Mouse (Mus musculus): ENCODE results near the gene Gpr22. TPM values are rescaled to one million over a fixed set of nuclear protein-coding genes. Genes with fewer than 3 reads are reported as not detected.
A peak's percentile ranks its signal among the peaks of the same experiment; 100 is the strongest.

Gene Gpr22
- polyA plus RNA-seq, 1 experiment from 2014 or later = 22.4 TPM

- H3K27me3 ChIP-seq (replicated peaks) = no peaks in the 10 kb centered on the region
- 55% methylated on average over 4 of the region's 4 CpGs for WGBS
- H3K4me1 ChIP-seq = peaks cover 17% of the 10 kb centered on the region
- no peak overlapping the region for H3K27ac ChIP-seq
- no peaks in the 10 kb centered on the region for H3K9me3 ChIP-seq
- H3K4me2 ChIP-seq = peak overlapping the region; percentile 32; the same call in 1 of the 2 replicates
- H3K4me3 ChIP-seq = peak overlapping the region; percentile 53
- no peak for ATAC-seq (replicated peaks)
- H3K9ac ChIP-seq = no peak overlapping the region
- no peaks in the 10 kb centered on the region for H3K36me3 ChIP-seq (replicated peaks)
Measured at GRCm38 (mm10) chr12:31712727-31713126, 1.0 kb downstream of the Gpr22 start.

- 18% methylated on average over 5 of the region's 5 CpGs for WGBS
- Histone ChIP-seq H3K4me3 (peak overlapping the region; percentile 53), H3K36me3 (replicated peaks) (no peaks in the 10 kb centered on the region), H3K9me3 (no peaks in the 10 kb centered on the region), H3K27me3 (replicated peaks) (no peaks in the 10 kb centered on the region), H3K4me1 (peaks cover 20% of the 10 kb centered on the region), H3K9ac (peak overlapping the region; percentile 55), H3K27ac (peak overlapping the region; percentile 71), H3K4me2 (peak overlapping the region; percentile 53)
- ATAC-seq (replicated peaks) = peak; percentile 64
Measured at GRCm38 (mm10) chr12:31712233-31712632, 1.5 kb downstream of the Gpr22 start.

GRCm38 (mm10) chr12:31709665-31710064 is 4.1 kb downstream of the Gpr22 start:
- Histone ChIP-seq H3K4me1 (peaks cover 20% of the 10 kb centered on the region), H3K36me3 (replicated peaks) (no peaks in the 10 kb centered on the region), H3K27me3 (replicated peaks) (no peaks in the 10 kb centered on the region), H3K9me3 (no peaks in the 10 kb centered on the region), H3K4me2 (peak overlapping the region; percentile 48), H3K27ac (no peak overlapping the region), H3K4me3 (peak overlapping the region; percentile 13), H3K9ac (no peak overlapping the region)
- 62% methylated on average over 6 of the region's 6 CpGs for WGBS
- ATAC-seq (replicated peaks) = no peak

- Histone ChIP-seq H3K4me1 (peaks cover 20% of the 10 kb centered on the region), H3K4me2 (no peak overlapping the region), H3K36me3 (replicated peaks) (no peaks in the 10 kb centered on the region), H3K4me3 (no peak overlapping the region), H3K27ac (no peak overlapping the region), H3K27me3 (replicated peaks) (no peaks in the 10 kb centered on the region), H3K9me3 (no peaks in the 10 kb centered on the region), H3K9ac (no peak overlapping the region)
- 79% methylated on average over 1 of the region's 1 CpGs for WGBS
- ATAC-seq (replicated peaks) = no peak
Measured at GRCm38 (mm10) chr12:31707531-31707930, 6.2 kb downstream of the Gpr22 start.

DNA sequence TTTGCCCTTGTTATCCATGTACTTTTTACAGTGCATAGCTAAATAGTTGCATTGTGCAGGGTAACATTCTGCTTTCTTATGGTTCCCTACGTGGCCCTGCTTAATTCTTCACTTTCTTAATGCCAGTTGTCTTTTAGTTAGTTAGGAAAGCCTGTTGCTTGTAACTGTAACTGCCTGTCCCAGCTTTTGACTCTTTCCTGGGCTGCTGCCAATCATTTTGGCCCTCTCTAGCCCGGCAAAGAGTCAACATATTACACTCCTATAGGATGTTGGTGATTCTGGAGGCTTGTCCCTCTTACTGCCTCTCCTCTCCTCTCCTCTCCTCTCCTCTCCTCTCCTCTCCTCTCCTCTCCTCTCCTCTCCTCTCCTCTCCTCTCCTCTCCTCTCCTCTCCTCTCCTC is 7.6 kb downstream of the Gpr22 start:
- H3K9me3 ChIP-seq = no peaks in the 10 kb centered on the region
- no peaks in the 10 kb centered on the region for H3K36me3 ChIP-seq (replicated peaks)
- no peak overlapping the region for H3K4me2 ChIP-seq
- H3K27ac ChIP-seq = no peak overlapping the region
- H3K9ac ChIP-seq = no peak overlapping the region
- no peak overlapping the region for H3K4me3 ChIP-seq
- peaks cover 20% of the 10 kb centered on the region for H3K4me1 ChIP-seq
- no peak for ATAC-seq (replicated peaks)
- no peaks in the 10 kb centered on the region for H3K27me3 ChIP-seq (replicated peaks)
- 68% methylated on average over 2 of the region's 2 CpGs for WGBS

- no peaks in the 10 kb centered on the region for H3K9me3 ChIP-seq
- no peaks in the 10 kb centered on the region for H3K27me3 ChIP-seq (replicated peaks)
- H3K27ac ChIP-seq = no peak overlapping the region
- H3K36me3 ChIP-seq (replicated peaks) = no peaks in the 10 kb centered on the region
- H3K4me1 ChIP-seq = peaks cover 6% of the 10 kb centered on the region; the same call in 1 of the 2 replicates
- WGBS = 65% methylated on average over 6 of the region's 6 CpGs
- ATAC-seq (replicated peaks) = no peak
- H3K9ac ChIP-seq = no peak overlapping the region
- no peak overlapping the region for H3K4me2 ChIP-seq
- H3K4me3 ChIP-seq = no peak overlapping the region
Measured at GRCm38 (mm10) chr12:31703904-31704303, 9.8 kb downstream of the Gpr22 start.

DNA sequence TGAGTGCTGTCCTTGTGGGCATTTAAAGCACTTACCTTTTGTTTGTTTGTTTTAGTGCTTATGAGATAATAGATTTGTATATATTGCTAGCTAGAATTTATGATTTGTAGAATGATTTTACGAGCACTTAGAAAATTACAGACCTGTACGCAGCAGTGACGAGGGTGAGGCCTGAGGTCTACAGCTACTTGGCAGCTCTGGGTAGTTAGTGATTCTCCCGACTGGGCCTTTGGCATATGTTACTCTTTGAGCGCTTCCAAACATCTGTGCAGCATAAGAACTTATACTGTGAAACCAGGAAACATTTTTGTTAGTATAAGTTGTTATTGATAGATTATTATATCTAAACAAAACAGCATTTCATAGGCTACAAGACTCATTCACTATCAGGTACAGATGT is 12.3 kb downstream of the Gpr22 start:
- Histone ChIP-seq H3K4me1 (no peaks in the 10 kb centered on the region), H3K9ac (no peak overlapping the region), H3K4me3 (no peak overlapping the region), H3K4me2 (no peak overlapping the region), H3K36me3 (replicated peaks) (no peaks in the 10 kb centered on the region), H3K27ac (no peak overlapping the region), H3K27me3 (replicated peaks) (no peaks in the 10 kb centered on the region), H3K9me3 (no peaks in the 10 kb centered on the region)
- 87% methylated on average over 5 of the region's 5 CpGs for WGBS
- no peak for ATAC-seq (replicated peaks)

GRCm38 (mm10) chr12:31700623-31701347 is 13.0 kb downstream of the Gpr22 start:
- Histone ChIP-seq H3K9me3 (no peaks in the 10 kb centered on the region), H3K4me3 (no peak overlapping the region), H3K4me1 (no peaks in the 10 kb centered on the region), H3K27ac (no peak overlapping the region), H3K9ac (no peak overlapping the region), H3K4me2 (no peak overlapping the region), H3K36me3 (replicated peaks) (no peaks in the 10 kb centered on the region), H3K27me3 (replicated peaks) (no peaks in the 10 kb centered on the region)
- 53% methylated on average over 5 of the region's 5 CpGs for WGBS
- ATAC-seq (replicated peaks) = no peak

GRCm38 (mm10) chr12:31693278-31693677 is 20.5 kb downstream of the Gpr22 start:
- Histone ChIP-seq H3K36me3 (replicated peaks) (no peaks in the 10 kb centered on the region), H3K9ac (no peak overlapping the region), H3K27me3 (replicated peaks) (no peaks in the 10 kb centered on the region), H3K4me1 (no peaks in the 10 kb centered on the region), H3K27ac (no peak overlapping the region), H3K9me3 (no peaks in the 10 kb centered on the region), H3K4me3 (no peak overlapping the region), H3K4me2 (no peak overlapping the region)
- WGBS = 81% methylated on average over 1 of the region's 1 CpGs
- ATAC-seq (replicated peaks) = no peak

GRCm38 (mm10) chr12:31686679-31687078 is 27.1 kb downstream of the Gpr22 start:
- Histone ChIP-seq H3K27ac (no peak overlapping the region), H3K4me1 (no peaks in the 10 kb centered on the region), H3K9ac (no peak overlapping the region), H3K36me3 (replicated peaks) (no peaks in the 10 kb centered on the region), H3K27me3 (replicated peaks) (no peaks in the 10 kb centered on the region), H3K4me3 (no peak overlapping the region), H3K9me3 (no peaks in the 10 kb centered on the region), H3K4me2 (no peak overlapping the region)
- 98% methylated on average over 3 of the region's 3 CpGs for WGBS
- ATAC-seq (replicated peaks) = no peak

DNA sequence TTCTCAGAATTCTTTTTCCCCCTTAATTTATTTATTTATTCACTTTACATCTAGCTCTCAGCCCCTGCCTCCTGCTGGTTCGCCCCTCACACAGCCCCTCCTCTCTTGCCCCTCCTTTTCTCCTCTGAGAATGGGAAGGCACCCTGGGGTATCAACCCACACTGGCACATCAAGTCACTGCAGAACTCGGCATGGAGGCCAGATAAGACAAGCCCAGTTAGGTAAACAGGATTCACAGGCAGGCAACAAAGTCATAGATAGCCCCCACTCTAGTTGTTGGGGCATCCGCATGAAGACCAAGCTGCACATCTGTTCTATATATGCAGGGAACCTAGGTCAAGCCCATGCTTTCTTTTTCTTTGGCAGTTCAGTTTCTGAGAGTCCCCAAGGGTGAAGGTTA is 46.6 kb downstream of the Gpr22 start:
- Histone ChIP-seq H3K9me3 (no peaks in the 10 kb centered on the region), H3K4me1 (no peaks in the 10 kb centered on the region), H3K36me3 (replicated peaks) (0 out of 2 replicates have a peak, but pooled peaks cover 3% of the 10 kb centered on the region), H3K27me3 (replicated peaks) (no peaks in the 10 kb centered on the region), H3K27ac (no peak overlapping the region), H3K4me3 (no peak overlapping the region), H3K9ac (no peak overlapping the region), H3K4me2 (no peak overlapping the region)
- no peak for ATAC-seq (replicated peaks)
- WGBS = 64% methylated on average over 3 of the region's 3 CpGs

- Histone ChIP-seq H3K36me3 (replicated peaks) (0 out of 2 replicates have a peak, but pooled peaks cover 3% of the 10 kb centered on the region), H3K4me2 (no peak overlapping the region), H3K9ac (no peak overlapping the region), H3K27me3 (replicated peaks) (no peaks in the 10 kb centered on the region), H3K27ac (no peak overlapping the region), H3K4me1 (no peaks in the 10 kb centered on the region), H3K4me3 (no peak overlapping the region), H3K9me3 (no peaks in the 10 kb centered on the region)
- ATAC-seq (replicated peaks) = no peak
- WGBS = 72% methylated on average over 6 of the region's 6 CpGs
Measured at GRCm38 (mm10) chr12:31665999-31666398, 47.7 kb downstream of the Gpr22 start.

All from midbrain, embryonic 15.5 days (tissue).